Mouse (Mus musculus): ENCODE measurements around the gene Ccnt1.

DNA sequence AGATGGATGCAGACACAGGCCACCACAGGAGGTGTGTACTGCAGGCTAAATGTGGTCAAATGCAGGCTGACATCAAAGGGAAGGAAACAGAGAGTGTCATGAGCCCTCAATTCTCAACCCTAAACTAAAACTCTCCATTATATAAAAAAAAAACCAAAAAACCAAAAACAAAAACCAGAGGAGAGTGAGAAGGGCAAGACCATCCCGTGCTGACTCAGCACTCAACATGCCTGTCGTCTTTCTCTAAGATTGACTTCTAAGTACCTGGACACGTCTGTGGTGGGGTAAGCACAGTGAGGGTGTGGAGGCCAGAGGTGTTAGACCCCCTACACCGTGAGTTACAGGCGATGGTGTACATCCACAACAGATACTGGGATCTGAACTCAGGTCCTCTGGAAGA, 23.9 kb downstream of the Ccnt1 start:
- no peak for TF ChIP-seq CTCF (conservative IDR thresholded peaks at IDR 0.05; ENCODE audit: low read length)
- no peak for TF ChIP-seq POU5F1 (IDR thresholded peaks at IDR 0.05; ENCODE audit: borderline replicate concordance, low read length)
- TF ChIP-seq NANOG (IDR thresholded peaks at IDR 0.05; ENCODE audit: borderline replicate concordance, low read length): no peak
